Mouse (Mus musculus) c-Kit-positive CD71-negative TER-119-negative erythroid progenitor cells, embryonic 14.5 days (primary cell): ENCODE results near the gene Rab3c.

ENCODE experiments used
- DNase-seq: peaks from one replicate; pipeline ENCODE4 v3.0.0-alpha.2; 2013; ENCODE audit warnings: low read depth

Rab3c gene

DNA sequence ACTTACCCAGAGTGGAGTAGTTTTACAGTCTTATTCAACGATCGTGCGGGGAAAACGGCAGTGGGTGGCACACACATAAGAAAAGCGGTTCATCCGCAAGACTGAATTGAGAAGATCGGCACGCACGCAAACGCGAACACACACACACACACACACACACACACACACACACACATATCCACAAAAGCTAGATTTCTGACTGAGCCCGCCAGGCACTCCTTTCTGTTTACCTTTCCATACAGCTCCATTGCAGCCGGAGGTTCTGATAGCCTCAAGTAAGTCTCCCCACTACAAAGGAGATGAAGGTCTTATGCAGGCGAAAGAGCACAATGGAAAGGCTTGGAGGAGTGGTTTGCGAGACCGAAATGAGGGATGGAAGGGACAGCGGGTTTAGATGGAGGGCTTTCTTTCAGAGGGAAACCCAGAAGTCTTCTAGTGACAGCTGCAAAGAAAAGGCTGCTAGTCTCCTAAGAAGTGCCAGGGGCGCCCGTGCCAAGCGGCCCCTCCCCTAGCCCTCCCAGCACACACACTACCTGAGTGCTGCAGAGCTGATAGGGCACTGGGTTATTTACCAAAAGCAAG, at the start of gene Rab3c:
Gene Rab3c (minus strand): TSS at position 434 of the 582 bp plus-strand sequence.
- no peak for DNase-seq

DNA sequence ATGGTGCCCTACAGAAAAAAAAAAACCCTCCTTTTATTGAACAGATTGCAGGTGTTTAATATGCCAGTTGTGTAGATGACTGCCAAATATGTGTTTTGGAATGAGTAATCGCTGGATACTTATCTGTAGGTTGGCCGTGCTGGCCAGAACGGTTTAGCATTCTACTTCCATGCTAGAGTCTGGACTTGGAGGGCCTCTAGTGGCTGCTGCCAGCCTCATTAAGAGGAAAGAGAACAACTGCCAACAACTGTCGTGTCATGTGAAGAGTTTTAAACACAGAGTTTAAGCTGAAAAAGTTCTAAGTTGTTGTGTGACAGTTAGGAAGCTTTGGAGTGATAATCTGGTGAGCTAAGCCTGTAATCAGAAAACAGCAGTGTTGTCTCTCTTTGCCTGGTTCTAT, 38.0 kb upstream of the Rab3c start:
- DNase-seq: no peak

- no peak for DNase-seq
Measured at GRCm38 (mm10) chr13:110307188-110307587, 26.4 kb upstream of the Rab3c start.

DNA sequence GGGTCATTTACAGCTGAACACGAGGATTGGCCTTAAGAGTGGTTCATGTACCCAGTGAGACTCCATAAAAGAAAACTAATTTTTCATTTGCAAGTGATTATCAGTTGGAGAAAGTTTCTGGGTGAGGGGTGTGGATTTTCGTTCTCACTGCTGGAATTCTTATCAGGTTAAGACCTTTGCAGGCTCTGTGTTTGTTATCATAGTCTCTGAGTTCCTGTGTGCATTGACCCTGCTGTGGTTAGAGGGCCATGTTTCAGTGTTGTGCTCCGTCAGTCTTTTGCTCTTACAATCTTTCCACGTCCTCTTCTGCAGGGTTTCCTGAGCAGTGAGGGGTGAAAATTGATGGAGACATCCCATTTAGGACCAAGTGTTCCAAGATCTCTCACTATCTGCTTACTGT, 16.3 kb upstream of the Rab3c start:
- DNase-seq: no peak

DNA sequence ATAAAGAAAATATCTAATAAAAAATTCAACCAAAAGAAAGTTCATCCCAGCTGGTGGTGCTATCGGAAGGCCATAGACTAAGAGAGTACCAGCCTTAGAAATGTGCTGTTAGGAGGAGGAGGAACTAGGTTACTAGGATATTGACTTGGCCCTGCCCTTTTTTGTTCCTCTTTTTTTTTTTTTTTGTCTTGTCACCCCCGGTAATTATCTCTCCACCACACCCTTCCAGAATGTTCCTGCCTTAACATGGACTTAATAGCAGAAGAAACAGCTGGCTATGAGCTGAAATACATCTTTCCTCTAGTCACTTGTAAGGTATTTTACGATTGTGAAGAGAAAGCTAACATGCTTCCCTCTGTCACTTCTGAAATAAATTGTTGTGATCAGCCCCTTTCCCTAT, 7.7 kb upstream of the Rab3c start:
- no peak for DNase-seq

DNA sequence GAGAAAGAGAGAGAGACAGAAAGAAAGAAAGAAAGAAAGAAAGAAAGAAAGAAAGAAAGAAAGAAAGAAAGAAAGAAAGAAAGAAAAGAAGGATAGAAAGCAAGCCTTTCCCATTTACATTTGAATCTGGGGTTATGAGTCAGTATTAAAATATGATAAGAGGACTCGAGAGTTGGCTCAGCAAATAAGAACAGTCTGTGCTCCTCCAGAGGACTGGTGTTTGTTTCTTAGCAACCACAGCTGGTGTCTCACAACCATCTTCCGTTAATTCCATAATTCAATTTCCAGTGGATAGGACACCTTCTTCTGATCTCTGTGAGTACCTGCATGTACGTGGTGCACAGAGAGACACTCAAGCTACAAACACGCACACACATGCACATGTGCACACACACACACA, 3.0 kb upstream of the Rab3c start:
- no peak for DNase-seq

DNA sequence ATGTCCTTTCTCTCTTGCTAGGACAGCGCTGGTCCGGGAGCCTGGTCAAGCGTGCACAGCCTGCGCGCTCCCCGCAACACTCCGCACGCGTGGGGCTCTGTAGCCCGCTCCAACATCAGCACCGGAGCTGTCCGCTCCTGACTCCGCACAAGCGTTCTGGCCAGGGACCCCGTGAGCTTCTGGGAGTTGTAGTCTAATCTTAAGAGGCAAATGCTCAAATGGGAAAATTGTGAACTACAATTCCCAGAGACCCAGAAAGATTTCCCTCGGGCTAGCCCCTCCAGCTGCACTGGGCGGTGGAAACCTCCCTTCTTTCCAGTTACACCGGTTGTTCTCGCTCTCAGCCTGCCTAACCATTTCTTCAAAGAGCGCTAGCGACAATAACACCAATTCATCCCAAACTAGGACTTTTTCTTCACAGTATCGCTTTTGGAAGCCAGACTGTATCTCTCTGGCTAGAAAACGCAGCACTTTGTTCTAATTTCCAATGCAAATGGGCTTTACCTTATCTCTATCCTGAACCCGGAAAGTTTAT, 701 bp downstream of the Rab3c start:
- no peak for DNase-seq

DNA sequence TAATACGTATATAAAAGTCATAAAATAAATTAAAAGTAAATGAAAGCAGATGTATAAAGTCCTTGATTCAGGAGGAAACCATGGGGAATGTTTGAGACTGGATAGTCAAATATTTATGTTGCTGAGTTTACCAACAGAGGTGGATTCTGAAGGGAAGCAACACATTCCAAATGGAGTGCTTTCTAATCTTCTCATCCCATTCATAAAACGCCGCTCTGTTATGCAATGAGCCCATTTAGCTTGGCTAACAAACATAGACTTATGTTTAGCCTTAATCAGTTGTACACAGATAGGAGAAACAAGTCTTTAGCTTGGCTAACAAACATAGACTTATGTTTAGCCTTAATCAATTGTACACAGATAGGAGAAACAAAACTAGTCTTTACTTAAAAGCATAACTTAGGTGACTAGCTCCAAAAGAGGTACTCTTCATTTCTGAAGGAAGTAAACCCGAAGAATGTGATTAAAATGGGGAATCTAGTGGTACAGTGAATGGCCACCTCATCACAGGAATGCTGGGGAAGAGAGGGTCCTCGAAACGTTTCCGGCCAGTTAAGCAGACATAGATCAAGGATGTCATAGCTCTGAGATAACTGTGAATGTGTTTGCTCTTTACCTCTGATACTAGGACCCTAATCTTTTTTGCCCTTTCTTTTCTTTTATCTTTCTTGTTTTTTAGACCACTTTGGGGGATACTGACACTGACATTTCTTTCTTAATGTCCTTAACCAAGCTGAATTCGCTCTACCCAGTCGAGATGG, 1.6 kb downstream of the Rab3c start:
- DNase-seq: no peak

GRCm38 (mm10) chr13:110277709-110278108, 3.1 kb downstream of the Rab3c start:
- no peak for DNase-seq

DNA sequence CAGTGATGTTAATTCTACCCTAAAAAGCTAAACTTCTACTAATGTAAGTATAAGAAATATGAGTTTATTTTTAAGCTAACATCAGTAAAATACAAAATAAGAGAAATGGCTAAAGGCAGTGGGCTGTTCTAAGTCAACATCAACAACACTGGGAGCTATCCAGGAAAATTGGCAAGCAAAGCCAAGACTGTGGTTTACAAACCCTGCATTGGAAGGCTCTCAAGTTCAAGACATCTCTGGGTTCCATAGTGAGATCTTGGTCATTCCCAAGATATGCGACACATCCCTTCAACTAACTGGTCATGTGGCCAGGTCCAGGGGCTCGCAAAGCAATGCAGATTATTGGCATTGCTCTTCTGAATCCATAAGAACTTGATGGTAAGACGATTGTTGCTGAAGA, 5.3 kb downstream of the Rab3c start:
- no peak for DNase-seq

GRCm38 (mm10) chr13:110260649-110261048, 20.1 kb downstream of the Rab3c start:
- DNase-seq: no peak

- no peak for DNase-seq
Measured at GRCm38 (mm10) chr13:110251453-110251852, 29.3 kb downstream of the Rab3c start.

GRCm38 (mm10) chr13:110248481-110248880, 32.3 kb downstream of the Rab3c start:
- no peak for DNase-seq

DNA sequence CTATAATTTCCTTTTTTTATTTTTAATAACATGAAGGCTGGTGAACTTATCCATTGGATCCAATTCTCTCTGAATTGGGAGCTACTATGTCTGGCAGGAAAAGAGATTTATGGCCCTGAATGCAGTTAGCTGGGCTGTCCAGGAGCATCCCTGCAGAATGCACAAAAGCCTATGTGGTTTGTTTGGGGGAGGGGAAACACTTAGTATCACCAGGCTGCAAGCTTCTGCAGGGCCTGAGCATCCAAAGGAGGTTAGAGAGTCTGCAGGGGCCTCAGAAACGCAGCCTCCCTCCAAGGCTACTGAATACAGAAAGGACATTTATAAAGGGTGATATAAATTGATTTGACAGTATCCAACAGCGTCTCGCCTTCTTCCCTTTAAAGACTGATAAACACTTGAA, 41.8 kb downstream of the Rab3c start:
- DNase-seq: no peak

DNA sequence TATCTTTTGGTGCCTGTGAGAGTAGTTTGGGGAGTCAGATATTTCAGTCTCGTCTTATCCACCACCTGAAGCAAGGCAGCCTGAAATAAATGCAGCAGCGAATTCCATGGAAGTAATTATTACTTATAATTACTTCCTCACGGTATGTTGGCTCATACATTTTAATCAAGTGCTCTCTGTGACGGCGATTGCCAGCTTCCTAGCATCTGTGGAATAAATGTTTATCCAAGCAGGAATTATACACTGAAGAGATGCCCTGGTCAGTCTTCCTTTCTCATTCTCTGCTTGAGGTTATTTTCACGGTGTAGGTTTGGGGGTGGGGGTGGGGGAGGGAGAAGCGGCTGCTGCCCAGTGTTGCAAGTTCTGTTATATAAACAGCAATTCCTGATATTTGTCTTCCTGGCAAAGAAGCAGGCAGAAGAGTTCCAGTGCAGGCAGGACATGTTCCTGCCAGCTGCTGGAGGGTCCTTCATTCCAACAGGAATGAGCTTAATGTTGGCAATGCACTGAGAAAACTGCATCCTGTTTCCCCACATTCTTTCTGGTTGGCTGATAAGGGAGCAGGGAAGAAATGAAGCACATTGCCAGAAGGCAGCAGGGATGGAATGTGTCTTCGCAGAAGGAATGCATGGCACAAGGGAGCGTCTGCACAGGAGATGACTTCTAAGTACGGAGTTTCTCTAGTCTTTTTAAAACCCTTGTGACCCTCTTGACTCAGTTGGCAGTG, 43.4 kb downstream of the Rab3c start:
- DNase-seq: no peak

DNA sequence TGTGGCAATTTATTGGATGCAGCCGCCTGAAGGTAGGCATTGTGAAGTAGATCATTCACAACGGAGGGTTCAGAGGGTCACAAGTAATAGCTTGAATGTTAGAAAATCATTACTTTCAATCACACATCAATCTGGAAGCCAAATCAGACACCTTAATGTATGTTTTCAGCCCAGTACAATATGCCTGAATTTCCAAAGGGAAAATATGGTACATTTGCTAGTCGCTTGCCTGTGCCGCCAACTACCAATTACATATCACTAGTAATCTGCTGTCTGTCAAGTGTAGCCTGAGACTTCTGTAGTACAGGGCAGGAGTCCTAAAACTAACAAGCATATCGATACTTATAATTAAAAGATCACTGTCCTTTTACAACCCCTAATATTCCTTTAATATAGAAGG, 47.4 kb downstream of the Rab3c start:
- no peak for DNase-seq

DNA sequence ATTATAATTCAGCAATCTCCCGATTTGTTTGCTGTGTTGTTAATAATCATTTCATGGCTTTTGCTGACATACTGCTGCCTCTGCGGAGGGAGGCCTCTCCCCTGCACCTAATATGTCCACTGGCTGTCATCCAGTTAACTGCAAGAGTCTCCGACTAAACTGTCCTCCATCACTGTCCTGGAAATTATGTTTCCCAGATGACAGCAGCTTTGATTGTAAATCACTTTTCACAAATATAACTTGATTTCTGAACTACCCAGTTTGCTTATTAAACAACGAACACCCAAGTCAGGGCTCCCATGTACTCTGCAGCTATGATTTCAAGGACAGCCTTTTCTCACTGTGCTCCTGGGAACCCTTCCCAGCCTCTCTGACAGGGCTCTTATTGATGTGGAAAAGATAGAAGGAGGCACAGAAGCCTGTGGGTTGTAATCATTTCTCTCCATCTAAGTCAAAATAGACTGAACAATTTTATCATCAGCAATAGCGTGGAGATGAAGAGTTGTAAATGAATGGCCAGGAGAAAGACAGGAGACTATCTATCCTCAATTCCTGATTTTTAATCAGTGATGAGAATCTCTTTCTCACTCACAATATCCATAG, 49.6 kb downstream of the Rab3c start:
- no peak for DNase-seq

DNA sequence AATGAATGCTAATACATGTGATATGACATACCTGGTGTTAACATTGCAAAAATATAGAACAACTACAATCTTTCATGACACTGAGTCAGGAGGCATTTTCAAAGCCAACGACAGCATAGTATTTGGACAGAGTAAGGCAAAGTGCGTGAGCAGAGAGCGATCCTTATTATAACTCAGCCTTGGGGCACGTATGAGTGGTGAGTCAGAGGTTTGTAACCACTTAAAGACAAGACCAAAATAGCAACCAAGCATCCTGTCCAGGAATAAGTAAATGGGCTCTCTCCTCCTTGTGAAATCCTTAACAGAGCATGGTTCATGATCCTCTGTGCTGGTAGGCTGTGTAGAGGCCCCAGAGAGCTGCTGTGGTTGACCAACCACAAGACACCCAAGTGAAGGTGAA, 50.8 kb downstream of the Rab3c start:
- DNase-seq: no peak

DNA sequence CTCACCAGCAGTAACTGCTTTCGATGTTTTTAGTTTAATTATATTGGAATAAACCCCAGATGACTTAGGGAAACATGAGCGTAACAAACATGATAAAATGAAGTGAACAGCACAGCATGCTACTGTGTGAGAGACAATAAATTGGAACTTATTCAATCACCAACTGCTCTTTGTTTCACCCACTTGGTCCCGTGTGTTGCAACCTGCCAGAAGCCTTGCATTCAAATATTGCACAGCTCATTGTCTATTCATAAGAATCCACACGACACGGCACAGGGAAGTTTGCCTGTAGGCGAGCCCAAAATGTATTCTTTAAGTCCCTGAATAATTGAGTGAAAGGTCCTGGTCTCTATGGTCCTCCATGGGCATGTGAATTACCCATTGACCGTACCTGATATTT, 61.6 kb downstream of the Rab3c start:
- DNase-seq: no peak

DNA sequence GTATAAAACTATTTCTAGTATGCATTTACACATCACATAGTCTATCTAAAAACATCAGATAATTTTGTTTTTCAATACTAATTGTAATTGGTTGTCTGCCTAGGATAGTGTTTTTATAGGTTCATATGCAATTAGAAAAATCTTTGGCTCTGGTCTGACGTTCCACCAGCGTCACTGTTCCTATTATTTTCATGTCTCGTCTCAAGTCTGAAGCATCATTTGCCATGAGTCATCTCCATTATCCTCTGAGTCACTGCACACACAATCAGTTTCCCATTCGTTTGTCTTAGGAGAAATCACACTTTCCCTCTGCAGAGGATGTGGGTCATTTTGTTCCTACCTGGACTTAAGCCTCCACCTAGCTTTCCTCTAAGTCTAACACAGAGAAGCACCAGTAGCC, 62.3 kb downstream of the Rab3c start:
- no peak for DNase-seq

- DNase-seq: no peak
Measured at GRCm38 (mm10) chr13:110211526-110212075, 69.2 kb downstream of the Rab3c start.

- DNase-seq: no peak
Measured at GRCm38 (mm10) chr13:110198906-110199305, 81.9 kb downstream of the Rab3c start.
